Mouse (Mus musculus) embryonic facial prominence, embryonic 15.5 days (tissue): ENCODE results near the gene Ercc4. TPM values are rescaled to one million over a fixed set of nuclear protein-coding genes. Genes with fewer than 3 reads are reported as not detected.
"Not testable (repeated sequence)": the region's sequence is repeated elsewhere in the genome, so short reads cannot be mapped to it uniquely, and the experiment has no call there.

ENCODE experiments used
- ATAC-seq: fragments of 200-750 bp; cut with Nextera tagmentation; 2 replicates; pipeline ENCODE4 v1.8.0; 2017; ENCODE audit warnings: low read depth, moderate TSS enrichment; ENCODE audit not compliant: insufficient number of reproducible peaks, low FRiP score, low TSS enrichment
- H3K27ac ChIP-seq: fragments of 300-500 bp; sonication (generic); replicated peaks from 2 replicates; pipeline ENCODE4 v1.5.1; 2015; ENCODE audit warnings: mild to moderate bottlenecking, inconsistent platforms
- H3K27me3 ChIP-seq: fragments of 300-500 bp; sonication (generic); 2 replicates; pipeline ENCODE4 v1.6.1; 2015; ENCODE audit warnings: inconsistent platforms
- H3K36me3 ChIP-seq: fragments of 300-500 bp; sonication (generic); 2 replicates; pipeline ENCODE4 v1.6.1; 2015; ENCODE audit warnings: mild to moderate bottlenecking, inconsistent platforms
- H3K4me1 ChIP-seq: fragments of 300-500 bp; sonication (generic); 2 replicates; pipeline ENCODE4 v1.6.1; 2015; ENCODE audit warnings: inconsistent platforms
- H3K4me2 ChIP-seq: fragments of 300-500 bp; sonication (generic); replicated peaks from 2 replicates; pipeline ENCODE4 v1.6.1; 2015; ENCODE audit warnings: mild to moderate bottlenecking, inconsistent platforms
- H3K4me3 ChIP-seq: fragments of 300-500 bp; sonication (generic); replicated peaks from 2 replicates; pipeline ENCODE4 v1.5.1; 2015; ENCODE audit warnings: mild to moderate bottlenecking, inconsistent platforms
- H3K9ac ChIP-seq: fragments of 300-500 bp; sonication (generic); 2 replicates; pipeline ENCODE4 v1.6.1; 2015; ENCODE audit warnings: inconsistent platforms
- H3K9me3 ChIP-seq: fragments of 300-500 bp; sonication (generic); replicated peaks from 2 replicates; pipeline ENCODE4 v1.6.1; 2016; ENCODE audit warnings: inconsistent platforms
- WGBS: fragments of 180-500 bp; shearing (Covaris S2); methylation state at CpG from one replicate; pipeline ENCODE4 v1.1.7; 2015; 5-methylcytosine and 5-hydroxymethylcytosine counted together
- polyA plus RNA-seq: library from polyadenylated mRNA; unstranded; fragments of >200 nt; fragmentation: Nextera tagmentation; extraction: Ambion mirVana; gene quantifications from 2 replicates; pipeline ENCODE4 v1.2.1, GENCODE M21; 2015

Ercc4 gene
- 12.2 and 13.2 TPM in 2 replicates for polyA plus RNA-seq

DNA sequence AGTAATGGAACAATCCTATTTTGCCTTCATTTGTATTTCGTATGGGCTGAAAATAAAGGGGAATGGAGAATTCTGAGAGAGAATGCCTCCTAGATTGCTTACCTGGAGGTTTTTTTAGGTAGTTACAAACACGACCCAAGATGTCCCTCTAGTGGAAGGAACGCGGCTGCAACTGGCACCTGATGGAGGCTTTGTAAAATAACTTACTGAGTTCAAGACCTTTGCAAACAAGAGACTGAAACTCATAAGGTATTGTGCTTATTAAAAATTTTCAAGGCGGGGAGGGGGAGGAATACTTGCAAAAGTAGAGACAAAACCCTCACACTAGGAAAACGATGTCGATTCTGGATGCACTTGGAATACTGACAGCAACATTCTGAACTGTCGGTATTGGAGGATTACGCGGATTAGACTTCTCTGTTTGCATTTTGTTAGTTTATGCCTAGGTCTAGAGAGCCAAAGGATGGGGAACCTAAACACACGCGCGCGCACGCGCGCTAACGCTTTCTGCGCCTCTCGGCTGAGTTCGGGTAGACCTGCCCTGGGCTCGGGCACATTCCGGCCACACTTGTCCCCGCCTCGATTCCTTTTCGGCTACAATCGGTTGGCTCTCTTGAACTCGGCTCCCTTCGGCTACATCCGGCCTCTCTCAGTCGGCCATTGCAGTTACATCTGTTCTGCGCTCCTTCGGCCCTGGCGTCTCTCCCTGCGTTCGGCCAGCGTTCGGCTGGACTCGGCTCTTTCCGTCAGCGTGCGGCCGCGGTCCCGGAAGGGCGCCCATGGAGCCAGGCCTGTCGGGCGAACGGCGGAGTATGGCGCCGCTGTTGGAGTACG is at the start of gene Ercc4:
Ercc4 (plus strand) TSS at position 529 of the 834 bp plus-strand sequence.
- under 1% methylated on average over 53 of the region's 53 CpGs for WGBS
- peak; percentile 96 for ATAC-seq
- H3K9ac ChIP-seq = peak within 1 kb of the TSS; percentile 72
- peak within 1 kb of the TSS; percentile 71 for H3K4me3 ChIP-seq
- no peaks in the 10 kb centered on the region for H3K27me3 ChIP-seq
- peak within 1 kb of the TSS; percentile 87 for H3K27ac ChIP-seq
- H3K4me1 ChIP-seq = peaks cover 12% of the 10 kb centered on the region
- peaks cover 23% of the 10 kb centered on the region for H3K36me3 ChIP-seq
- H3K4me2 ChIP-seq = peak within 1 kb of the TSS; percentile 78
- no peaks in the 10 kb centered on the region for H3K9me3 ChIP-seq

DNA sequence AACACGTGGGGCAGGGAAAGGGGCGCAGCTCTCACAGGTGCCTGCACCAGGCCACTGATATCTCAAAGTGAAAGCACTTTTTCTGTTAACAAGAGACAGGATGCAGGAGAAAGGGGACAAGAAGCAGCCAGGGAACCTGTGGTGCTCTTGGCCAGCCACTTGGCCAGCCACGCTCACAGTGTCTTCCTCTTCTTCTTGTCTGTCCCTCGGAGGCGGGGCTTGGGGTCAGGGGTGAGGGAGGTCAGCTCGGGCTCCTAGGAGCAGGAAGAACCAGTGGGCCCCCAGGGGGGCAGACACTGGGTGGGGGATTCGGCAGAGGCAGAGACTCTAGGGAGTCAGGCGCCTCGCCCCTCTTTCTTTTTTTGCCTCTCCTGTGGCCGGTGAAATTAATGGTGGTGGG is 48.4 kb upstream of the Ercc4 start:
- H3K4me3 ChIP-seq = no peak overlapping the region
- H3K4me2 ChIP-seq = peak overlapping the region; percentile 25; the same call in 1 of the 2 replicates
- no peaks in the 10 kb centered on the region for H3K36me3 ChIP-seq
- peaks cover 4% of the 10 kb centered on the region; the same call in 1 of the 2 replicates for H3K4me1 ChIP-seq
- no peaks in the 10 kb centered on the region for H3K27me3 ChIP-seq
- no peak overlapping the region for H3K27ac ChIP-seq
- no peak for ATAC-seq
- no peaks in the 10 kb centered on the region for H3K9me3 ChIP-seq
- H3K9ac ChIP-seq = no peak overlapping the region
- WGBS = 29% methylated on average over 10 of the region's 10 CpGs

GRCm38 (mm10) chr16:13074176-13074575 is 35.3 kb upstream of the Ercc4 start:
- 66% methylated on average over 4 of the region's 4 CpGs for WGBS
- no peak overlapping the region for H3K27ac ChIP-seq
- no peak overlapping the region for H3K4me2 ChIP-seq
- no peaks in the 10 kb centered on the region for H3K36me3 ChIP-seq
- H3K4me3 ChIP-seq = no peak overlapping the region
- H3K9me3 ChIP-seq = no peaks in the 10 kb centered on the region
- H3K4me1 ChIP-seq = no peaks in the 10 kb centered on the region
- H3K27me3 ChIP-seq = no peaks in the 10 kb centered on the region
- ATAC-seq = no peak
- no peak overlapping the region for H3K9ac ChIP-seq

DNA sequence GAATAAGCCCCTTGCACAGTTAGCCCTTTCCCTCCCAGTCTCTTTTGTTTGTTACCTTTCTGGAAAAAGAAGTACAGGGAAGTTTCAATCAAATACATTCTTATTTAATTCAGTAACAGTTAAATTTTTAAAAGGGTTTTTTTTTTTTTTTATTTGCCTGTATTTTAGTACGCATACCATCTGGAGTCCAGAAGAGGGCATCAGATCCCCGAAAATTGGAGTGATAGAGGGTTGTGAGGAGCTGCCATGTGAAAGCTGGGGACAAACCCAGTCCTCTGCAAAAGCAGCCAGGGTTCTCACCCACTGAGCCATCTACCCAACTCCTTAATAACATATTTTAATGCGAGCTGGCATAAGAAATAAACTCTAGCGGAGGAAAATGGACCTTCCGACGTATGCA is 29.3 kb upstream of the Ercc4 start:
- no peaks in the 10 kb centered on the region for H3K9me3 ChIP-seq
- no peak overlapping the region for H3K4me2 ChIP-seq
- H3K36me3 ChIP-seq = no peaks in the 10 kb centered on the region
- H3K27ac ChIP-seq = no peak overlapping the region
- H3K4me3 ChIP-seq = no peak overlapping the region
- 68% methylated on average over 6 of the region's 6 CpGs for WGBS
- H3K4me1 ChIP-seq = no peaks in the 10 kb centered on the region
- no peak overlapping the region for H3K9ac ChIP-seq
- H3K27me3 ChIP-seq = no peaks in the 10 kb centered on the region
- no peak for ATAC-seq

- H3K27ac ChIP-seq = no peak overlapping the region
- H3K36me3 ChIP-seq = no peaks in the 10 kb centered on the region
- H3K9me3 ChIP-seq = no peaks in the 10 kb centered on the region
- WGBS = 50% methylated on average over 6 of the region's 6 CpGs
- no peak overlapping the region for H3K4me2 ChIP-seq
- no peak for ATAC-seq
- no peaks in the 10 kb centered on the region for H3K4me1 ChIP-seq
- H3K9ac ChIP-seq = no peak overlapping the region
- H3K4me3 ChIP-seq = no peak overlapping the region
- H3K27me3 ChIP-seq = no peaks in the 10 kb centered on the region
These were observed 26.2 kb upstream of the Ercc4 start for GRCm38 (mm10) chr16:13083155-13083798.

- WGBS = 85% methylated on average over 12 of the region's 12 CpGs
- Histone ChIP-seq H3K4me2 (no peak overlapping the region), H3K9ac (no peak overlapping the region), H3K27ac (no peak overlapping the region), H3K4me3 (no peak overlapping the region), H3K27me3 (no peaks in the 10 kb centered on the region), H3K9me3 (no peaks in the 10 kb centered on the region), H3K4me1 (peaks cover 12% of the 10 kb centered on the region), H3K36me3 (peaks cover 13% of the 10 kb centered on the region)
- no peak for ATAC-seq
These were observed 1.1 kb upstream of the Ercc4 start for GRCm38 (mm10) chr16:13108356-13108755.

GRCm38 (mm10) chr16:13109990-13110595 is 609 bp downstream of the Ercc4 start:
- H3K27ac ChIP-seq = peak overlapping the region; percentile 87

DNA sequence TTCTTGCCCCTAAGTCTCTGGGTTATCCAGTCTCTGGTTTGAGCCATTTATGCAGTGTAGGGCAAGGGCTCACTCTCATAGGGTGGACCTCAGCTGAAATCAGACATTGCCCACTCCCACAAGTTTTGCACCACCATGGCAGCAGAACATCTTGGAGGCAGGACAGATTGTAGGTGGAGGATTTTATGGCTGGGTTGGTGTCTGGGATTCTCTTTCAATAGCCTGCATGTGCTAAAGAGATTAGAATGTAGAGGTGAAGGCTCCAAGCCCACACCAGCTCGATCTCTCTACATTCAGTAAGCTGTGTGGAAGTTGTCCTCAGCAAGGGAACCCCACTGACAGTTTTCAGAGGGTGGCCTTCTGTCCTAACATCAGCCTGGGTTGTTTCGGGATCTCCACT is 5.3 kb downstream of the Ercc4 start:
- H3K27me3 ChIP-seq = no peaks in the 10 kb centered on the region
- 84% methylated on average over 2 of the region's 2 CpGs for WGBS

More at GRCm38 (mm10) chr16:13109990-13110595, 609 bp downstream of the Ercc4 start:
- Histone ChIP-seq H3K4me3 (peak overlapping the region; percentile 71), H3K27me3 (no peaks in the 10 kb centered on the region), H3K9ac (peak overlapping the region; percentile 72), H3K36me3 (peaks cover 30% of the 10 kb centered on the region), H3K9me3 (no peaks in the 10 kb centered on the region), H3K4me1 (peaks cover 12% of the 10 kb centered on the region), H3K4me2 (peak overlapping the region; percentile 78)
- under 1% methylated on average over 32 of the region's 32 CpGs for whole genome bisulfite sequencing
- ATAC-seq = peak; percentile 74

DNA sequence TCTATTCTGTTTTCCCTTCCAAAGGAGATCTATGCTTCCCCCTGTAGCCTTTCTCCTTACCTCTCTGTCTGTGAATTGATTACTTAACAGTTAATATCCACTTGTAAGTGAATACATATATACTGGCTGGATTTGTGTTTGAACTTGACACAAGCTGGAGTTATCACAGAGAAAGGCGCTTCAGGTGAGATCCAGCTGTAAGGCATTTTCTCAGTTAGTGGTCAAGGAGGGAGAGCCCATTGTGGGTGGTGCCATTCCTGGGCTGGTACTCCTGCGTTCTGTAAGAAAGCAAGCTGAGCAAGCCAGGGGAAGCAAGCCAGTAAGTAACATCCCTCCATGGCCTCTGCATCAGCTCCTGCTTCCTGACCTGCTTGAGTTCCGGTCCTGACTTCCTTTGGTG is 6.0 kb downstream of the Ercc4 start:
- ATAC-seq, H3K4me2 ChIP-seq, H3K4me3 ChIP-seq, H3K9me3 ChIP-seq, H3K9ac ChIP-seq, H3K27ac ChIP-seq, H3K27me3 ChIP-seq: not testable (repeated sequence)
- peaks cover 13% of the 10 kb centered on the region for H3K4me1 ChIP-seq
- 89% methylated on average over 3 of the region's 3 CpGs for WGBS
- H3K36me3 ChIP-seq = peaks cover 35% of the 10 kb centered on the region

More for the DNA sequence above, 5.3 kb downstream of the Ercc4 start:
- Histone ChIP-seq H3K9ac (no peak overlapping the region), H3K27ac (no peak overlapping the region), H3K4me1 (peaks cover 15% of the 10 kb centered on the region), H3K9me3 (no peaks in the 10 kb centered on the region), H3K4me3 (no peak overlapping the region), H3K36me3 (peaks cover 35% of the 10 kb centered on the region), H3K4me2 (no peak overlapping the region)
- ATAC-seq = no peak

GRCm38 (mm10) chr16:13117299-13117966 is 7.9 kb downstream of the Ercc4 start:
- Histone ChIP-seq H3K9me3 (no peaks in the 10 kb centered on the region), H3K9ac (no peak overlapping the region), H3K4me2 (no peak overlapping the region), H3K27me3 (no peaks in the 10 kb centered on the region), H3K4me1 (0 out of 2 replicates have a peak, but pooled peaks cover 7% of the 10 kb centered on the region), H3K27ac (no peak overlapping the region), H3K36me3 (peaks cover 38% of the 10 kb centered on the region), H3K4me3 (no peak overlapping the region)
- peak; percentile 77 for ATAC-seq
- 60% methylated on average over 9 of the region's 9 CpGs for WGBS
